Mouse (Mus musculus) E14TG2a.4 (cell line): Measurements from ENCODE around the gene Vmn1r26.
"Not testable (repeated sequence)": the region's sequence is repeated elsewhere in the genome, so short reads cannot be mapped to it uniquely, and the experiment has no call there.

Experiments
- H3K27me3 ChIP-seq: 2 replicates; pipeline ENCODE4 v1.6.1; 2014; ENCODE audit warnings: low read length, control low read depth; ENCODE audit not compliant: insufficient read depth
- H3K36me3 ChIP-seq: 2 replicates; pipeline ENCODE4 v1.6.1; 2014; ENCODE audit warnings: low read length, control low read depth; ENCODE audit not compliant: insufficient read depth
- H3K4me1 ChIP-seq: replicated peaks from 2 replicates; pipeline ENCODE4 v1.6.1; 2014; ENCODE audit warnings: low read depth, low read length, control low read depth
- H3K4me3 ChIP-seq: replicated peaks from 2 replicates; pipeline ENCODE4 v1.5.1; 2014; ENCODE audit warnings: mild to moderate bottlenecking, low read length
- H3K9me3 ChIP-seq: 2 replicates; pipeline ENCODE4 v1.6.1; 2014; ENCODE audit warnings: low read length, control low read depth
- CTCF ChIP-seq: conservative IDR thresholded peaks from 2 replicates; pipeline ENCODE4 v1.5.1; 2014; ENCODE audit warnings: low read length
- NANOG ChIP-seq: IDR thresholded peaks from 2 replicates; pipeline ENCODE4 v1.6.1; 2014; ENCODE audit warnings: borderline replicate concordance, low read length, mixed read lengths
- POU5F1 ChIP-seq: IDR thresholded peaks from 2 replicates; pipeline ENCODE4 v1.6.1; 2014; ENCODE audit warnings: low read length, borderline replicate concordance

Gene Vmn1r26

GRCm38 (mm10) chr6:58015059-58015458 lies at the start of gene Vmn1r26:
Gene Vmn1r26, minus strand, starts transcription at chr6:58015159.
- H3K36me3 ChIP-seq, result no peaks in the 10 kb centered on the region
- TF ChIP-seq POU5F1 (no peak), NANOG (no peak), CTCF (no peak)
- no peak within 1 kb of the TSS for H3K4me3 ChIP-seq
- no peaks in the 10 kb centered on the region for H3K27me3 ChIP-seq
- H3K4me1 ChIP-seq, result no peaks in the 10 kb centered on the region
- no peaks in the 10 kb centered on the region for H3K9me3 ChIP-seq

DNA sequence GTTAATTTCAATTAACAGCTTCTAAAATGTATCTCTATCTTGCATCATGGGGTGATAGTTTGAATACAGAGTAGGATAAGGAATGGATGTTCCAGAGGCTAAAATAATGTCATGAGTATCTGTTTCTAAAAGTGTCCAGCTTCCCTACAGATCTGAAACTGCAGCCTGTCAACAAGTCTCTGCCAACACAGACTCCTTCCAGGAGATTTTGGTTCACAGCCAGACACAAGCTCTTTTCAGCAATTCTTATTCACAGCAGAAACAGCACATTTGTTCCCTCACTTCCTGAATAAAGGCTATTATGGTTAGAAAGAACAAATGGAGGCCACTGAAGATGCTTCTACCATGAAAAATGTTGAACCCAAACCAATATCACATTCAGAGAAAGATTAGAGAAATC lies 29.1 kb upstream of the Vmn1r26 start:
- Histone ChIP-seq H3K9me3 (no peaks in the 10 kb centered on the region), H3K27me3 (no peaks in the 10 kb centered on the region), H3K36me3 (no peaks in the 10 kb centered on the region), H3K4me3 (no peak overlapping the region), H3K4me1 (no peaks in the 10 kb centered on the region)
- TF ChIP-seq CTCF, result no peak
- TF ChIP-seq NANOG, result no peak
- TF ChIP-seq POU5F1, result no peak

GRCm38 (mm10) chr6:58017478-58017877 lies 2.5 kb upstream of the Vmn1r26 start:
- not testable (repeated sequence) for H3K36me3 ChIP-seq

GRCm38 (mm10) chr6:57980710-57981109 lies 34.2 kb downstream of the Vmn1r26 start, which contains the start of gene Vmn1r25:
Gene Vmn1r25, minus strand, starts transcription at chr6:57980810.
- H3K4me3 ChIP-seq, result no peak within 1 kb of the TSS
- H3K9me3 ChIP-seq, result no peaks in the 10 kb centered on the region
- H3K4me1 ChIP-seq, result no peaks in the 10 kb centered on the region
- TF ChIP-seq POU5F1 (no peak), NANOG (no peak), CTCF (no peak)
- no peaks in the 10 kb centered on the region for H3K27me3 ChIP-seq
- no peaks in the 10 kb centered on the region for H3K36me3 ChIP-seq

More at GRCm38 (mm10) chr6:58017478-58017877, 2.5 kb upstream of the Vmn1r26 start:
- not testable (repeated sequence) for H3K9me3 ChIP-seq, H3K4me1 ChIP-seq, H3K4me3 ChIP-seq, H3K27me3 ChIP-seq

- H3K4me3 ChIP-seq, H3K36me3 ChIP-seq, H3K9me3 ChIP-seq, H3K27me3 ChIP-seq, H3K4me1 ChIP-seq: not testable (repeated sequence)
Measured at GRCm38 (mm10) chr6:57961403-57961802, 53.6 kb downstream of the Vmn1r26 start, which contains the start of gene Vmn1r24. Gene Vmn1r24, minus strand, starts transcription at chr6:57961503.
